Mouse (Mus musculus): ENCODE data around the gene Hsp90ab1. TPM values are rescaled to one million over a fixed set of nuclear protein-coding genes. Genes with fewer than 3 reads are reported as not detected.

Gene Hsp90ab1
- polyA plus RNA-seq, 1 experiment from 2014 or later, result 1,475 TPM

GRCm38 (mm10) chr17:45549617-45550181, 23.4 kb downstream of the Hsp90ab1 start, which contains the start of gene Tmem151b:
Gene Tmem151b, minus strand, starts transcription at chr17:45549677.
- Histone ChIP-seq H3K36me3 (ENCODE audit: control insufficient read depth, insufficient read depth, low read length) (no peaks in the 10 kb centered on the region), H3K4me2 (ENCODE audit: low read depth, low read length) (peak within 1 kb of the TSS; percentile 99), H3K27me3 (replicated peaks; ENCODE audit: control insufficient read depth, insufficient read depth, low read length) (peaks cover 42% of the 10 kb centered on the region), H3K4me3 (ENCODE audit: low read length) (peak within 1 kb of the TSS; percentile 73), H3K27ac (ENCODE audit: low read length) (peak within 1 kb of the TSS; percentile 23; the same call in 1 of the 2 replicates), H3K9ac (ENCODE audit: low read depth, low read length) (peak within 1 kb of the TSS; percentile 73), H3K9me3 (ENCODE audit: control insufficient read depth, low read length) (no peaks in the 10 kb centered on the region), H3K4me1 (ENCODE audit: control insufficient read depth, insufficient read depth, low read length) (peaks cover 14% of the 10 kb centered on the region)
- peak; percentile 45 for ATAC-seq
- under 1% methylated on average over 16 of the region's 29 CpGs for WGBS

GRCm38 (mm10) chr17:45548541-45549512, 24.2 kb downstream of the Hsp90ab1 start:
- Histone ChIP-seq H3K36me3 (ENCODE audit: control insufficient read depth, insufficient read depth, low read length) (no peaks in the 10 kb centered on the region), H3K4me2 (ENCODE audit: low read depth, low read length) (peak overlapping the region; percentile 99), H3K9ac (ENCODE audit: low read depth, low read length) (peak overlapping the region; percentile 73), H3K9me3 (ENCODE audit: control insufficient read depth, low read length) (no peaks in the 10 kb centered on the region), H3K27me3 (replicated peaks; ENCODE audit: control insufficient read depth, insufficient read depth, low read length) (peaks cover 50% of the 10 kb centered on the region), H3K4me1 (ENCODE audit: control insufficient read depth, insufficient read depth, low read length) (peaks cover 20% of the 10 kb centered on the region), H3K4me3 (ENCODE audit: low read length) (peak overlapping the region; percentile 73), H3K27ac (ENCODE audit: low read length) (no peak overlapping the region)
- ATAC-seq, result peak; percentile 13; the same call in 1 of the 2 replicates
- 4% methylated on average over 49 of the region's 68 CpGs for WGBS

- no peak overlapping the region for H3K4me3 ChIP-seq (ENCODE audit: low read length)
- no peak overlapping the region for H3K4me2 ChIP-seq (ENCODE audit: low read depth, low read length)
- 76% methylated on average over 5 of the region's 5 CpGs for WGBS
- H3K27me3 ChIP-seq (replicated peaks; ENCODE audit: control insufficient read depth, insufficient read depth, low read length), result peaks cover 62% of the 10 kb centered on the region
- no peak overlapping the region for H3K9ac ChIP-seq (ENCODE audit: low read depth, low read length)
- ATAC-seq, result no peak
- peaks cover 20% of the 10 kb centered on the region for H3K4me1 ChIP-seq (ENCODE audit: control insufficient read depth, insufficient read depth, low read length)
- no peaks in the 10 kb centered on the region for H3K9me3 ChIP-seq (ENCODE audit: control insufficient read depth, low read length)
- no peaks in the 10 kb centered on the region for H3K36me3 ChIP-seq (ENCODE audit: control insufficient read depth, insufficient read depth, low read length)
- no peak overlapping the region for H3K27ac ChIP-seq (ENCODE audit: low read length)
Observed at GRCm38 (mm10) chr17:45547461-45548190, 25.4 kb downstream of the Hsp90ab1 start.

GRCm38 (mm10) chr17:45546941-45547340, 26.1 kb downstream of the Hsp90ab1 start:
- WGBS, result 77% methylated on average over 16 of the region's 16 CpGs
- no peak overlapping the region for H3K27ac ChIP-seq (ENCODE audit: low read length)
- peaks cover 65% of the 10 kb centered on the region for H3K27me3 ChIP-seq (replicated peaks; ENCODE audit: control insufficient read depth, insufficient read depth, low read length)
- no peak overlapping the region for H3K4me3 ChIP-seq (ENCODE audit: low read length)
- H3K9me3 ChIP-seq (ENCODE audit: control insufficient read depth, low read length), result no peaks in the 10 kb centered on the region
- H3K36me3 ChIP-seq (ENCODE audit: control insufficient read depth, insufficient read depth, low read length), result no peaks in the 10 kb centered on the region
- peaks cover 20% of the 10 kb centered on the region for H3K4me1 ChIP-seq (ENCODE audit: control insufficient read depth, insufficient read depth, low read length)
- ATAC-seq, result no peak
- H3K4me2 ChIP-seq (ENCODE audit: low read depth, low read length), result no peak overlapping the region
- H3K9ac ChIP-seq (ENCODE audit: low read depth, low read length), result no peak overlapping the region

- Histone ChIP-seq H3K27me3 (replicated peaks; ENCODE audit: control insufficient read depth, insufficient read depth, low read length) (peaks cover 75% of the 10 kb centered on the region), H3K4me2 (ENCODE audit: low read depth, low read length) (peak overlapping the region; percentile 46), H3K4me1 (ENCODE audit: control insufficient read depth, insufficient read depth, low read length) (peaks cover 20% of the 10 kb centered on the region), H3K9me3 (ENCODE audit: control insufficient read depth, low read length) (no peaks in the 10 kb centered on the region), H3K4me3 (ENCODE audit: low read length) (peak overlapping the region; percentile 29), H3K27ac (ENCODE audit: low read length) (no peak overlapping the region), H3K36me3 (ENCODE audit: control insufficient read depth, insufficient read depth, low read length) (no peaks in the 10 kb centered on the region), H3K9ac (ENCODE audit: low read depth, low read length) (no peak overlapping the region)
- 17% methylated on average over 74 of the region's 74 CpGs for WGBS
- no peak for ATAC-seq
Observed at GRCm38 (mm10) chr17:45545278-45545961, 27.7 kb downstream of the Hsp90ab1 start.

GRCm38 (mm10) chr17:45544873-45545277, 28.2 kb downstream of the Hsp90ab1 start:
- peaks cover 77% of the 10 kb centered on the region for H3K27me3 ChIP-seq (replicated peaks; ENCODE audit: control insufficient read depth, insufficient read depth, low read length)
- peak overlapping the region; percentile 46 for H3K4me2 ChIP-seq (ENCODE audit: low read depth, low read length)
- ATAC-seq, result no peak; the same call in 1 of the 2 replicates
- WGBS, result 20% methylated on average over 46 of the region's 46 CpGs
- H3K27ac ChIP-seq (ENCODE audit: low read length), result no peak overlapping the region
- H3K36me3 ChIP-seq (ENCODE audit: control insufficient read depth, insufficient read depth, low read length), result no peaks in the 10 kb centered on the region
- no peaks in the 10 kb centered on the region for H3K9me3 ChIP-seq (ENCODE audit: control insufficient read depth, low read length)
- peak overlapping the region; percentile 29 for H3K4me3 ChIP-seq (ENCODE audit: low read length)
- H3K9ac ChIP-seq (ENCODE audit: low read depth, low read length), result no peak overlapping the region
- H3K4me1 ChIP-seq (ENCODE audit: control insufficient read depth, insufficient read depth, low read length), result peaks cover 20% of the 10 kb centered on the region

- 19% methylated on average over 24 of the region's 24 CpGs for WGBS
- no peaks in the 10 kb centered on the region for H3K36me3 ChIP-seq (ENCODE audit: control insufficient read depth, insufficient read depth, low read length)
- no peak; the same call in none of the 2 replicates for ATAC-seq
- no peak overlapping the region for H3K4me2 ChIP-seq (ENCODE audit: low read depth, low read length)
- H3K9ac ChIP-seq (ENCODE audit: low read depth, low read length), result no peak overlapping the region
- H3K27me3 ChIP-seq (replicated peaks; ENCODE audit: control insufficient read depth, insufficient read depth, low read length), result peaks cover 80% of the 10 kb centered on the region
- no peaks in the 10 kb centered on the region for H3K9me3 ChIP-seq (ENCODE audit: control insufficient read depth, low read length)
- peaks cover 20% of the 10 kb centered on the region for H3K4me1 ChIP-seq (ENCODE audit: control insufficient read depth, insufficient read depth, low read length)
- H3K27ac ChIP-seq (ENCODE audit: low read length), result no peak overlapping the region
- H3K4me3 ChIP-seq (ENCODE audit: low read length), result peak overlapping the region; percentile 29; the same call in 1 of the 2 replicates
Observed at GRCm38 (mm10) chr17:45544001-45544872, 28.8 kb downstream of the Hsp90ab1 start.

GRCm38 (mm10) chr17:45543115-45543514, 30.0 kb downstream of the Hsp90ab1 start:
- Histone ChIP-seq H3K4me3 (ENCODE audit: low read length) (no peak overlapping the region), H3K9ac (ENCODE audit: low read depth, low read length) (no peak overlapping the region), H3K27me3 (replicated peaks; ENCODE audit: control insufficient read depth, insufficient read depth, low read length) (peaks cover 79% of the 10 kb centered on the region), H3K4me1 (ENCODE audit: control insufficient read depth, insufficient read depth, low read length) (peaks cover 16% of the 10 kb centered on the region; the same call in 1 of the 2 replicates), H3K4me2 (ENCODE audit: low read depth, low read length) (no peak overlapping the region), H3K27ac (ENCODE audit: low read length) (no peak overlapping the region), H3K36me3 (ENCODE audit: control insufficient read depth, insufficient read depth, low read length) (no peaks in the 10 kb centered on the region), H3K9me3 (ENCODE audit: control insufficient read depth, low read length) (no peaks in the 10 kb centered on the region)
- no peak for ATAC-seq
- WGBS, result 60% methylated on average over 1 of the region's 1 CpGs

All from intestine, embryonic 16.5 days (tissue).